Mouse (Mus musculus): Measurements from ENCODE around the gene Col19a1.
"Not testable (repeated sequence)": the region's sequence is repeated elsewhere in the genome, so short reads cannot be mapped to it uniquely, and the experiment has no call there.

Gene Col19a1

GRCm38 (mm10) chr1:24587141-24587541, at the start of gene Col19a1:
Gene Col19a1 (minus strand): TSS chr1:24587472.
- DNase-seq (ENCODE audit: low read depth in 1 of 2, low spot score in 2 of 2): no peak

GRCm38 (mm10) chr1:24633553-24634132, 46.4 kb upstream of the Col19a1 start:
- DNase-seq (ENCODE audit: low read depth in 1 of 2, low spot score in 2 of 2): no peak

DNA sequence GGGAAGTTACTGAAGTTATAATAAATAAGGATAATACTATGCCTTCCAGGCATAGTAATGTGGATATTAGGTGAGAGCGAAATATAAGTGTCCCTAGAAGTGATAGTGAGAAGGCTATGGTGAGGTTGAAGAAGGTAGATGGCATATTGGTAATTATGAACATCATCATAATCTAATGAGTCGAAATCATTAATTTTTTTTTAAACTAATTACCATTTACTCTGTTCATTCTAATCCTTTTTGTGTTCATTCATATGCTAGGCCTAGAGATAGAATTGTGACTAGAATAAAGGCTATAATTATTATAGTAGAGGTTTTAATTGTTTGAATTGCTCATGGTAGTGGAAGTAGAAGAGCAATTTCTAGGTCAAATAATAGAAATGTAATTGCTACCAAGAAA, 25.3 kb upstream of the Col19a1 start:
- not testable (repeated sequence) for DNase-seq (ENCODE audit: low read depth in 1 of 2, low spot score in 2 of 2)

- no peak for DNase-seq (ENCODE audit: low read depth in 1 of 2, low spot score in 2 of 2)
Measured at GRCm38 (mm10) chr1:24595096-24595495, 7.8 kb upstream of the Col19a1 start.

- DNase-seq (ENCODE audit: low read depth in 1 of 2, low spot score in 2 of 2): no peak
Measured at GRCm38 (mm10) chr1:24586370-24587140, 717 bp downstream of the Col19a1 start.

DNA sequence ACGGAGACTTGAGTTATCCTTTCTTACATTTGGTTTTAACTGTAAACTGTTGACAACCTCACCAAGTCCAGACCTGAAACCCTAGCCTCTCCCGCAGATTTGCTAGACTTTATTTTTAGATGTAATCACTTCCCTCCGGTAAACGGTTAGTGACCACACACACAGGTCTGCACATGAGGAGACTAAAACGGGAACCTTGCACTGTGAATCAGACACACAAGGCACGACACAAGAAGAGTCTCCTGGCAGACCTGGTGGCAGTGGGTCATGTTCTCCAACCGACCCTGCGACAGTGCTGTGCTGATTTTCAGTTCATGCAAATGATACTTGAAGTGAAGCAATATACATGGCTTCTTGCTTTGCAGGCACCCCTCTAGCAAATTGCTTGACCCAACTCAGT, 14.7 kb downstream of the Col19a1 start:
- DNase-seq (ENCODE audit: low read depth in 1 of 2, low spot score in 2 of 2): no peak

GRCm38 (mm10) chr1:24564113-24564512, 23.2 kb downstream of the Col19a1 start:
- no peak for DNase-seq (ENCODE audit: low read depth in 1 of 2, low spot score in 2 of 2)

- no peak for DNase-seq (ENCODE audit: low read depth in 1 of 2, low spot score in 2 of 2)
Measured at GRCm38 (mm10) chr1:24558005-24558404, 29.3 kb downstream of the Col19a1 start.

- no peak for DNase-seq (ENCODE audit: low read depth in 1 of 2, low spot score in 2 of 2)
Measured at GRCm38 (mm10) chr1:24553462-24553861, 33.8 kb downstream of the Col19a1 start.

- no peak for DNase-seq (ENCODE audit: low read depth in 1 of 2, low spot score in 2 of 2)
Measured at GRCm38 (mm10) chr1:24550560-24551280, 36.6 kb downstream of the Col19a1 start.

DNA sequence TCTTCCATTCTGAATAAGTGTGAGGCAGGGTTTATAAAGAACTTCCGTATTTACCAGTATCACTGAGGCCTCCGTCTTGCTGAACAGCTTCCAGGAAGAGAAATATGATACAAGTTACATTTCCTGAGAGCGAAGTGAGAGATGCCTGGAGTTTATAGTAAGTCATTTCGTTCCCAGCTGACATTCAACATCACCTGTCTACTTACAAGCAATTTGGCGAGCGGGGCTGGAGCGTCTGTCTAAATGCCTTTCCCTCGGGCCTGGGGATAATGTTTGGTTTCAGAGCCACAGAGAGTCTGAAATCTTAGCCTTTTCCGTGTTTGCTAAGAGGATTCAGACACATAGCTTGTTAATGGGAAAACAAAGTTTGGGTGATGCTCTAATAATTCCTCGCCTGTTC, 37.2 kb downstream of the Col19a1 start:
- DNase-seq (ENCODE audit: low read depth in 1 of 2, low spot score in 2 of 2): no peak

- no peak for DNase-seq (ENCODE audit: low read depth in 1 of 2, low spot score in 2 of 2)
Measured at GRCm38 (mm10) chr1:24549050-24549449, 38.2 kb downstream of the Col19a1 start.

- DNase-seq (ENCODE audit: low read depth in 1 of 2, low spot score in 2 of 2): no peak
Measured at GRCm38 (mm10) chr1:24547574-24547973, 39.7 kb downstream of the Col19a1 start.

GRCm38 (mm10) chr1:24539852-24540251, 47.4 kb downstream of the Col19a1 start:
- DNase-seq (ENCODE audit: low read depth in 1 of 2, low spot score in 2 of 2): no peak

- no peak for DNase-seq (ENCODE audit: low read depth in 1 of 2, low spot score in 2 of 2)
Measured at GRCm38 (mm10) chr1:24527194-24527593, 60.1 kb downstream of the Col19a1 start.

- no peak for DNase-seq (ENCODE audit: low read depth in 1 of 2, low spot score in 2 of 2)
Measured at GRCm38 (mm10) chr1:24517462-24517861, 69.8 kb downstream of the Col19a1 start.

- DNase-seq (ENCODE audit: low read depth in 1 of 2, low spot score in 2 of 2): no peak
Measured at GRCm38 (mm10) chr1:24515341-24515740, 71.9 kb downstream of the Col19a1 start.

DNA sequence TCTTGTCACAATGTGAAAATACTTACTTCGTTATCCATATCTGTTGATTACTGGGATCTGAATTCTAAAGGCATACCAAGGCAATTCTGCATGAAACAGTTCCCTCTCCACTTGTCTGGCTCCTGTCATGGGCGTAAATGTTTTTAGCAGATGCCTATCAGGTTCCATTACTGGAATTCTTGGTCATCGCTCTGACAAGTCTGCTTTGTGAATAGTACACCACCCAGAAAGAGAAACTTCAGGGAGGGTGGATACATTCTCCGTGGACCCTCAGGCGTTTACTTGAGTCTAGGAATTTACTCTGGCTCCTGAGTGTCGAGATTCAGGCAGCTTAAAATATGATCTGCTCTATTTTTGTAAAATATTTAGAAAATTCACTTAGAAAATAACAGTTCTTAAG, 75.7 kb downstream of the Col19a1 start:
- DNase-seq (ENCODE audit: low read depth in 1 of 2, low spot score in 2 of 2): no peak

- DNase-seq (ENCODE audit: low read depth in 1 of 2, low spot score in 2 of 2): no peak
Measured at GRCm38 (mm10) chr1:24495400-24495799, 91.9 kb downstream of the Col19a1 start.

GRCm38 (mm10) chr1:24484161-24484560, 103.1 kb downstream of the Col19a1 start:
- DNase-seq (ENCODE audit: low read depth in 1 of 2, low spot score in 2 of 2): no peak

- DNase-seq (ENCODE audit: low read depth in 1 of 2, low spot score in 2 of 2): no peak
Measured at GRCm38 (mm10) chr1:24471096-24471710, 116.1 kb downstream of the Col19a1 start.

DNA sequence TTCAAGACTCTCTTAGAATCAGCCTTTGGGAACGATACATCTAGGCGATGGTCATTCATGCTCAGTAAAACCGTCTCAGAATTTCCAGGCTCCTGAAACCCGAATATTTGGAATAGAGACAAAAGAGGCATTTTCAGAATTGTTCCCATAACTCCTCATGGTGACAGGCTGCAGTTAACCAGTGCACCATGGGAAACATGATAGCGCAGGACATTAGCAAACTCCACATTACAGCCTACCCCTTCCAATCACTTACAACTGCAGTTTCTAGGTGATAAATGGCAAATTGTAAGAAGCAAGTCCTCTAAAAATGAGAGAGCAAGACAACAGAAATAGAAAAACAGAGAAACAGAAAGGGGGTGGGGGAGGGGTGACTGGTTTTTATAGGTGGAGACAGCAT, 116.6 kb downstream of the Col19a1 start:
- DNase-seq (ENCODE audit: low read depth in 1 of 2, low spot score in 2 of 2): no peak
